Mouse (Mus musculus) ovary, adult 2 months (tissue): ENCODE data around the gene Fscb. TPM values are rescaled to one million over a fixed set of nuclear protein-coding genes. Genes with fewer than 3 reads are reported as not detected.

Experiments
- polyA plus RNA-seq: library from polyadenylated mRNA; depleted of rRNA; stranded (reverse); fragments of >200 nt; gene quantifications from 2 replicates; pipeline ENCODE4 v1.2.3, GENCODE M21; 2012; rRNA removed

The Fscb gene
- polyA plus RNA-seq: not detected in 2 replicates

GRCm38 (mm10) chr12:64474590-64474989 is at the start of gene Fscb:
Fscb (minus strand) TSS chr12:64474690.

